Mouse (Mus musculus): ENCODE measurements around the gene Pip5kl1. TPM values are rescaled to one million over a fixed set of nuclear protein-coding genes. Genes with fewer than 3 reads are reported as not detected.

The Pip5kl1 gene
- 0.10 TPM in 1 of 2 replicates, not detected in the other for polyA plus RNA-seq (2015; fragmentation: Nextera tagmentation; extraction: Ambion mirVana)

DNA sequence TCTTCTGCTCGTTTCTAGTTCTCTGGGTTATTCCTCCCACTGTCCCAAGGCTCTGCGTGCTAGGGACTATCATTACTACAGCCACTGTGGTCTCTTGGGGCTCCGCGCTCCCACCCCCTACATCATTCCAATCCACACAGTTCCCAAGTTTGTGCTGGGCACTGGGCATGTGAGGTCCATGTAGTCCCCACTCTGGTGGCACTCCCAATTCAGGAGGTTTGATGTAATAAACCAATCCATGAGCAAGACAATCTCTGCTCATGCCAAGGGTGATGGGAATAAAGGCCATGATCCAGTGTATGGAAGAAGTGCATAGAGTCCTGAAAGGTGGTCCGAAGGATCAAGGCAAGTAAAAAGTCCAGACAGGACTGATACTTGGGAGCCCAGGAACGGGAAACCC lies at the start of gene Pip5kl1:
Pip5kl1 (plus strand) TSS at position 301 of the 400 bp plus-strand sequence.
- Histone ChIP-seq H3K9me3 (replicated peaks) (no peaks in the 10 kb centered on the region), H3K4me3 (replicated peaks) (peak within 1 kb of the TSS; percentile 38), H3K27ac (no peak within 1 kb of the TSS), H3K4me2 (peak within 1 kb of the TSS; percentile 71), H3K36me3 (peaks cover 20% of the 10 kb centered on the region), H3K27me3 (peaks cover 44% of the 10 kb centered on the region), H3K4me1 (replicated peaks) (peaks cover 34% of the 10 kb centered on the region), H3K9ac (0 out of 2 replicates have a peak within 1 kb of the TSS, but pooled peaks have one; percentile 26)
- 78% methylated on average over 6 of the region's 6 CpGs for WGBS (ENCODE audit: insufficient replicate concordance)
- ATAC-seq (ENCODE audit: low read depth) (no peak), DNase-seq (no peak)

- DNase-seq: no peak
- 76% methylated on average over 12 of the region's 12 CpGs for WGBS (ENCODE audit: insufficient replicate concordance)
- Histone ChIP-seq H3K36me3 (no peaks in the 10 kb centered on the region), H3K4me3 (replicated peaks) (no peak overlapping the region), H3K27me3 (no peaks in the 10 kb centered on the region), H3K27ac (no peak overlapping the region), H3K4me2 (no peak overlapping the region), H3K4me1 (replicated peaks) (peaks cover 12% of the 10 kb centered on the region; the same call in 1 of the 2 replicates), H3K9ac (no peak overlapping the region), H3K9me3 (replicated peaks) (no peaks in the 10 kb centered on the region)
- no peak for ATAC-seq (ENCODE audit: low read depth)
Measured at GRCm38 (mm10) chr2:32525816-32526215, 48.8 kb upstream of the Pip5kl1 start.

DNA sequence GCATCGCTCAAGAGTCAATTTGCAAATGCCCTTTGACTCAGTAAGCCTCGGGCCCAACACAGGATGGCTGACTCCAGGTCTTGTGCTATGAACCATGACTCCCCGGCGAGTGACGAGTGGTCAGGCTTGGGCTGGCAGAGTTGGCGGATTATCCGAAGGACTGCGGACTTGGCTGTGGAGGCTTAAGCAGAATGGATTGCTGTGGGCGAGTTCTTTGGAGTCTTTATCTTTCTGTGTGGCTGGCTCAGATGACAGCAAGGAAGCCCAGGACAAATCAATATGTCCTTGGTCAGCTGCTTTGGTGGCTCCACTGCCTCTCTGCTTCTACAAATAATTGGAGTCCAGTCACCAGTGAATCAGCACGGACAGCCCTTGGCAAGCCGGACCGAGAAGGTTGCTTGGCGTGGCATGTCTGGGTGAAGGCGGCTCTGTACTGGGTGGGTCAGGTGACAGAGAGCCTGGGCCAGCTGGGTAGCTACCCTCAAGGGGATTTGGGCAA lies 47.1 kb upstream of the Pip5kl1 start:
- H3K9me3 ChIP-seq (replicated peaks): no peaks in the 10 kb centered on the region

GRCm38 (mm10) chr2:32528326-32528725 lies 46.3 kb upstream of the Pip5kl1 start:
- no peak for ATAC-seq (ENCODE audit: low read depth)
- no peaks in the 10 kb centered on the region for H3K36me3 ChIP-seq
- peaks cover 4% of the 10 kb centered on the region for H3K27me3 ChIP-seq
- no peak for DNase-seq
- 72% methylated on average over 1 of the region's 1 CpGs for WGBS (ENCODE audit: insufficient replicate concordance)
- H3K27ac ChIP-seq: no peak overlapping the region
- no peak overlapping the region for H3K4me2 ChIP-seq
- no peak overlapping the region for H3K4me3 ChIP-seq (replicated peaks)
- H3K4me1 ChIP-seq (replicated peaks): peaks cover 13% of the 10 kb centered on the region; the same call in 1 of the 2 replicates
- no peak overlapping the region for H3K9ac ChIP-seq
- no peaks in the 10 kb centered on the region for H3K9me3 ChIP-seq (replicated peaks)

More for the DNA sequence above, 47.1 kb upstream of the Pip5kl1 start:
- WGBS (ENCODE audit: insufficient replicate concordance): 73% methylated on average over 14 of the region's 14 CpGs
- Histone ChIP-seq H3K36me3 (no peaks in the 10 kb centered on the region), H3K27ac (no peak overlapping the region), H3K27me3 (no peaks in the 10 kb centered on the region), H3K4me1 (replicated peaks) (peaks cover 12% of the 10 kb centered on the region; the same call in 1 of the 2 replicates), H3K9ac (no peak overlapping the region), H3K4me3 (replicated peaks) (no peak overlapping the region), H3K4me2 (no peak overlapping the region)
- DNase-seq (no peak), ATAC-seq (ENCODE audit: low read depth) (no peak)

- Histone ChIP-seq H3K27me3 (peaks cover 19% of the 10 kb centered on the region), H3K4me3 (replicated peaks) (no peak overlapping the region), H3K36me3 (no peaks in the 10 kb centered on the region), H3K4me1 (replicated peaks) (peaks cover 23% of the 10 kb centered on the region), H3K9ac (no peak overlapping the region), H3K9me3 (replicated peaks) (no peaks in the 10 kb centered on the region), H3K4me2 (no peak overlapping the region), H3K27ac (no peak overlapping the region)
- 28% methylated on average over 2 of the region's 2 CpGs for WGBS (ENCODE audit: insufficient replicate concordance)
- ATAC-seq (ENCODE audit: low read depth) (no peak), DNase-seq (no peak)
Measured at GRCm38 (mm10) chr2:32530479-32530878, 44.1 kb upstream of the Pip5kl1 start.

DNA sequence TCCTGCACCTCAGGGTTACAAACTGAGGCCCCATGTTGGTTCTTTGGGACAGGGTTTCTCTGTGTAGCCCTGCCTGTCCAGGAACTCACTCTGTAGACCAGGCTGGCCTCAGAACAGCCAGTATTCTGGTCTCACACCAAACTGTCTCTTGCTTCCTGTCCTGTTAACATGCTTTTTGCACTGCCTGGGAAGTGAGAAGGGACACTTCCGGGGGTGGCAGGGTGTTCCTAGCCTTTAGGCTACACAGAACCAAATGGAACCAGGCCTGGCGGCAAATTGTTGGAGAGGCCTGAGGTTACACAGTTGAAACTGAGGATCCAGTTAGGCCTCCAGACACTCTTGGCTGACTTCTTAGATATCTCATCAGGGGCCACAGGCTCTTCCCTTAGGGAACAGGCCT lies 41.4 kb upstream of the Pip5kl1 start:
- no peaks in the 10 kb centered on the region for H3K9me3 ChIP-seq (replicated peaks)
- no peaks in the 10 kb centered on the region for H3K36me3 ChIP-seq
- peaks cover 46% of the 10 kb centered on the region for H3K27me3 ChIP-seq
- 64% methylated on average over 2 of the region's 2 CpGs for WGBS (ENCODE audit: insufficient replicate concordance)
- no peak overlapping the region for H3K9ac ChIP-seq
- peaks cover 44% of the 10 kb centered on the region for H3K4me1 ChIP-seq (replicated peaks)
- no peak overlapping the region for H3K4me2 ChIP-seq
- DNase-seq: no peak
- no peak overlapping the region for H3K4me3 ChIP-seq (replicated peaks)
- H3K27ac ChIP-seq: no peak overlapping the region
- ATAC-seq (ENCODE audit: low read depth): no peak

- Histone ChIP-seq H3K36me3 (no peaks in the 10 kb centered on the region), H3K4me1 (replicated peaks) (peaks cover 49% of the 10 kb centered on the region), H3K4me3 (replicated peaks) (peak overlapping the region; percentile 79), H3K9ac (peak overlapping the region; percentile 69), H3K9me3 (replicated peaks) (no peaks in the 10 kb centered on the region), H3K27me3 (peaks cover 56% of the 10 kb centered on the region), H3K4me2 (peak overlapping the region; percentile 100), H3K27ac (peak overlapping the region; percentile 24; the same call in 1 of the 2 replicates)
- 11% methylated on average over 13 of the region's 13 CpGs for WGBS (ENCODE audit: insufficient replicate concordance)
- ATAC-seq (ENCODE audit: low read depth) (no peak), DNase-seq (no peak)
Measured at GRCm38 (mm10) chr2:32534061-32534732, 40.4 kb upstream of the Pip5kl1 start.

- Histone ChIP-seq H3K36me3 (no peaks in the 10 kb centered on the region), H3K9ac (peak within 1 kb of the TSS; percentile 82), H3K9me3 (replicated peaks) (no peaks in the 10 kb centered on the region), H3K4me1 (replicated peaks) (peaks cover 52% of the 10 kb centered on the region), H3K27ac (peak within 1 kb of the TSS; percentile 77), H3K4me2 (peak within 1 kb of the TSS; percentile 100), H3K27me3 (peaks cover 63% of the 10 kb centered on the region), H3K4me3 (replicated peaks) (peak within 1 kb of the TSS; percentile 79)
- ATAC-seq (ENCODE audit: low read depth): peak; percentile 93
- WGBS (ENCODE audit: insufficient replicate concordance): under 1% methylated on average over 60 of the region's 67 CpGs
- DNase-seq: peak; percentile 95
Measured at GRCm38 (mm10) chr2:32534733-32535471, 39.7 kb upstream of the Pip5kl1 start, which contains the start of gene Fam102a. Gene Fam102a, plus strand, starts transcription at chr2:32535332.

DNA sequence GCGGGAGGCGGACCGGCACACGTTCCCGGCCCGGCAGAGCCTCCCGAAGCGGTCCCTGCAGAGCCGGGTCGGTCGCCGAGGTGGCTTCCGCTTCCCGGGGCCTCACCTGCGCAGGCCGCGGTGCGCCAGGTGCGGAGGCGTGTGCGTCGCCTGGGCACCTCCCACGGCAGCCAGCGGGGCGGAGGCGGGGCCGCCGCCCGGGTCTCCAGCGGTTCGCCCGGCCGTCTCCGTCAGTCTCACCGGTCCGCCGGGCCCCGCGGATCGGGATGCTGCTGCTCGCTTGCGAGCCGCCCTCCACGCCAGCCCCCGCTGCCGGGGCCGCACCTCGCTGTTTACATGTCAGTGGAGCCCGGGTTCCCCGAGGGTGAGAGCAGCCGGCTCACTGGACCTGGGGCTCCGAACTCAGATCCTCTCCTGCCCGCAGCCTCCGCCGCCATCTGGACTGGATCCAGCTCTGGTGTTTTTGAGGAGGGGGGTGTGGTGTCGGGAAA lies 39.1 kb upstream of the Pip5kl1 start:
- Histone ChIP-seq H3K4me2 (peak overlapping the region; percentile 100), H3K4me1 (replicated peaks) (peaks cover 52% of the 10 kb centered on the region), H3K4me3 (replicated peaks) (peak overlapping the region; percentile 79), H3K9ac (peak overlapping the region; percentile 82), H3K27ac (peak overlapping the region; percentile 77), H3K36me3 (no peaks in the 10 kb centered on the region), H3K27me3 (peaks cover 67% of the 10 kb centered on the region), H3K9me3 (replicated peaks) (no peaks in the 10 kb centered on the region)
- WGBS (ENCODE audit: insufficient replicate concordance): under 1% methylated on average over 53 of the region's 56 CpGs
- DNase-seq: peak; percentile 55
- ATAC-seq (ENCODE audit: low read depth): peak; percentile 66

- Histone ChIP-seq H3K4me3 (replicated peaks) (peak overlapping the region; percentile 79), H3K9me3 (replicated peaks) (no peaks in the 10 kb centered on the region), H3K4me1 (replicated peaks) (peaks cover 56% of the 10 kb centered on the region), H3K4me2 (peak overlapping the region; percentile 100), H3K9ac (peak overlapping the region; percentile 82), H3K27me3 (peaks cover 73% of the 10 kb centered on the region), H3K36me3 (no peaks in the 10 kb centered on the region), H3K27ac (no peak overlapping the region)
- WGBS (ENCODE audit: insufficient replicate concordance): 3% methylated on average over 14 of the region's 14 CpGs
- DNase-seq (no peak), ATAC-seq (ENCODE audit: low read depth) (no peak)
Measured at GRCm38 (mm10) chr2:32536086-32536633, 38.4 kb upstream of the Pip5kl1 start.

Measured in liver, embryonic 13.5 days (tissue).